Mouse (Mus musculus) layer of hippocampus, adult 9-11 months (tissue): ENCODE measurements around the gene Nkx6-1.

Experiments used
- DNase-seq: peaks from one replicate; pipeline ENCODE4 v3.0.0; 2022

Gene Nkx6-1

DNA sequence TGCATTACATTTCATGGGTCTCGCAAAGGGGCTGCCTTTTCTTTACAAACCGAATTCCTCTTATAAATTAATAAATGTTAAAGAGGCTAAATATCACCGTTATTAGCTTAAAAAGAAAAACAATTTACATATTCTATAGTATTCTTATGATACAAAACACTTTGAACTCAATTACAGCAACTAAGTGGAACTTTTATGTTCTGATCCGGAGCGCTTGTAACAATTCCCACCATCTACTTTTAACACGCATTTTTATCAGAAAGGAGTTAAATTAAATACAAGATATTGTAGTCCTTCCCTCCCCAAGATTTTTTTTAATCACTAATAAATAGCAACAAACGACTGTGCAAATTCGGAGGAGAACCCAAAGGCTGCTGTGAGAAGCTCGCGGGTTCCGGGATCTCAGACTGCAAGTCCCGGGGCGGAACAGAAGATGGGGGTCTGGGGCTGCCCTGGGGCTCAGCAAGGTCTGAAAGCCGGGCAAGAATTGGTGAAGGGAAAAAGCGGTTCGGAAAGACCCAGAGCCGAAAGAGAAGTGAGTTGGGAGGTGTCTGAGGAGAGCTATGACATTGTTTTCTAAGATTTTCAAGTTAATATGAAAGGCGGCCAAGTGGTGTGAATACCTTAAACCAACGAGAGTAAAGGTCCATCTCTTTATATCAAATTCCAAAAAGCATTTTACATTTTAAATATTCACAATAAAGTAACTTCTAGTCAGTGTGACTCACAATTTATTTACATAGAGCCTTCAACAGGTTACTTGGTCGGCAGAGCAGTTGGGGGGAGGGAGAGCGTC is 6.4 kb downstream of the Nkx6-1 start:
- no peak for DNase-seq

DNA sequence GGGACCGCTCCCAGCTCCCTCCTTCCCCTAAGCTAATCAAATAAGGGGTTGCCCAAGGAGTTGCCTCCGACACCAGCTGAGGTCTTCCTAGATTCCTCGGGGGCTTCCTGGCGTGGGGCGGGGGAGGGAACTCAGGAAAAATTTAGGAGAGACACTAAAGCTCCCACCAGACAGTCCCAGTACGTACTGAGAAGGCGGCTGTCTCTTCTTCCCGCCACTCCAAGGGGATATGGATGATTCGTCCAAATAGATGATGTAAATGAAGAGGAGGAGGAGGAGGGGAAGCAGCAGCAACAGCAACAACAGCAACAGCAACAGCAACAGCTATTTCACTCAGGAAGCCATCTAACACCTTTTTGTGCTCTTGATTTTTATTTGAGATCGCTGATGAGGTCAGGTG is 7.1 kb downstream of the Nkx6-1 start:
- no peak for DNase-seq

DNA sequence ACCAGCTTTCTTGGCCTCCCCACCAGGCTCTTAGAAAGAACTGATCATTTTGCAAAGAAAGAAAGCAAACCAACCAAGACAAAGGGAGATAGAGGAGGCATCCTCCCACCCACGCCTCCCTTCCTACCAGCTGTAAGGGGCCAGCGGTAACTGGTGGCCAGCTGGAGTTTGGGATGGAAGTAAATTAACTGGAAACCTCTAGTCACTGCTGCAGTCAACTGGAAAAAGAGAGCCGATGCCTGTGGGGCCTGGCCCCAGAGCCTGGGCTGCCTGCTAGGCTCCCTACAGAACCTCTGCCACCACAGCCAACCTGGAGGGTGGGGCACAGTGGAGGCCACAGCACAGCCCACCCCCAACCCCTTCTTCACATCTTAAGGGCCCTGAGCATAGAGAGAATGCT is 8.7 kb downstream of the Nkx6-1 start:
- DNase-seq, result no peak

DNA sequence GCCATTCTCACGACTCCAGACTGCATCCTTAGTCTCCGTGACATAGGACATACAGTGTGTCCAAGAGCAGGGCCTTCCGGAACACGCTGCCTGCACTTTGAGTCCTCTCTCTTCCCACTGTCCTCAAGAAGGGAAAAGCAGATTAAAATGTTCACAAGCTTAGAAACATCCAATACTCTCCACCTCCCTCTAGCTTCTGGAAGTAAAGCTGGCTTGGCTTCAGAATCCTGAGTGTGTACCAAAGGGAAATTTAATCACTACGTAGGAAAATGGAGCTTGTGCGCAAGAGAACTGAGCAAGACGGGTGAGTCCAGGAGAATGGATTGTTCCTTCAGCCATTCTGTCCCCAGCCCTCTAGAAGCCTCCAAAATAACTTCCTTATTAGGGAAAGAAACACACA is 9.4 kb downstream of the Nkx6-1 start:
- no peak for DNase-seq

DNA sequence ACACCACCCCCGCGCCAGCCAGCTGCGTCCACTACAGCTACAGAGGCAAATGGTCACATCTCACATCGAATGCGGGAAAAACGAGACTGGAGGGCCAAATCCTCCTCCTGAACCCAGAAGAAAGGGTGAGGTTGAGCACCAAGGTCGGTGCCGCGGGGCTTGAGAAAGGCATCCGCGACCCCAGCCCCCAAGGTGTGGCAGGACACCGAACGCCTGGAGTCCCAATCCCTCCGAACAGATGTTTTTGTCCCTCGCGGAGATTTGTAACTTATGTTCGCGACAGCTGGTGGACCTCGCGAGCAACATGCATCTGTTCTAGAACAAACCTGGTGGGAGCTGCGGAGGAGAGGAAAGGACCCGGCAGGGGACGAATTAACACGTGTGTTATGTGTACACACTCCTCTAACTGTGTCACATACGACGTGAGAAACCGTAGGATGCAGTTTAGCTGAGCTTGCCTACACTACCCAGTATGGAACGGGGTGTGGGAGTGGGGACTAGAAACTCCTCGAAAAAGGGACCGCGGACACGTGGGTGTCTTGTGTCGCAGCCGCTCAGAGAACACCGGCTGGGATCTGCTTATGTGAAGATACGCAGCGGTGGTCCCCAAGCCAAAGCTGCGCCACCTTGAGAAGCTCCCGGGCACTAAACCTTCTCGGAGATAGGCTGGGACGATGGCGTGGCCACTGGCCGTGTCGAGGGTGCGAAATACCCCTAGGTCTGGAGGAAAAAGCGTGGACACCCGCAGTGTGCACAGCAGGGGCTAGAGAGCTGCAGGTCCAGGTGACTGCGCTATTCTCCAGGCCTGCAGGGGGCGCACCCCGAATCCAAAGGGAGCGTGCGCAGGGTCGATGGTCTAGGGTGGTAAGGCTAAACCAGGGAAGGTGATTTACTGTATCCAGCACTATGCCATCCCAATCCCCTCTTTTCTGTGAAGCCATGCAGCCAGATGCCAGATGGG is 16.8 kb downstream of the Nkx6-1 start:
- no peak for DNase-seq

DNA sequence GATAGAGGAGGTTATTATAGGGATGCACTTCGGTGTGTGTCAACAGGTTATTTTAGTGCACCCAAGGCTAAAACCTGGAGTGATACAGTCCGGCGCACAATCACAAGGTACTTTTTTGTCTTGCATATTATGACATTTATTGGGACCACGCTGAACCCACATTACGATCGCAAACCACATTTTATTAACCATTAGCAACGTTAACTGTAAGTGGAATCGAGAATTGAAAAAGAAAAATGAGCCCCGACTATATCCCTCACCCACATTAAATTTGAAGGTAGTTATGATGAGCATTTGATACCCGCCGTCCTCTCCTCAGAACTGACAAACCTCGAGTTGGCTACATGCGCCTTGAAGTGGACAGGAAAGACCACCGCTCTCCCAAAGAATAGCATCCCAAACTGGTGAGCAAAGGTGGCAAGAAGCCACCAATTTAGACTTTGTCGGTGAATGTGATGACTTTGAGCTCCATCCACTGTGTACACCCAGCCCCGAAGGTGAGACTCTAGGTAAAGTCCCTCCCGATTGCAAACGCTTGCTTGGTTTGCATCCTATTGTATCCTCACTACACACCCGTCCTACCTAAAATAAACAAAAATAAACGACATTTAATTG is 17.7 kb downstream of the Nkx6-1 start:
- no peak for DNase-seq

DNA sequence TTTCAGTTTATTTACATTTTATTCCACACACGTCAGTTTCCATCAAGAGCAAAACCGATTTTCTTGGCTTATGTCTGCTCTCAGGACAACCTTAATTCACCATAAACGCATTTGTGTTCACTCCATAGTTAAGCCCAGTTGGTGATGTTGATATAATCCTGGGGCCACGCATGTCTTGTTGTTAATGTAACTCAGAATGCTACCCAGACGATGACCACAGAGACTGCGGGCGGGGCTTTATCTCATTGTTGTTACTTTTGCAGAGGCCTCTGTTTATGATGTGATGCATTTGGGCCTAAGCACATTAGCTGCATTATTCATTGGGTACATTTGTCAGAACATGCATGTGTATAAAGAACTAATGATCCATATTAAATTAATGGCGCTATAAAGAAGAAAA is 19.7 kb downstream of the Nkx6-1 start:
- DNase-seq, result no peak

DNA sequence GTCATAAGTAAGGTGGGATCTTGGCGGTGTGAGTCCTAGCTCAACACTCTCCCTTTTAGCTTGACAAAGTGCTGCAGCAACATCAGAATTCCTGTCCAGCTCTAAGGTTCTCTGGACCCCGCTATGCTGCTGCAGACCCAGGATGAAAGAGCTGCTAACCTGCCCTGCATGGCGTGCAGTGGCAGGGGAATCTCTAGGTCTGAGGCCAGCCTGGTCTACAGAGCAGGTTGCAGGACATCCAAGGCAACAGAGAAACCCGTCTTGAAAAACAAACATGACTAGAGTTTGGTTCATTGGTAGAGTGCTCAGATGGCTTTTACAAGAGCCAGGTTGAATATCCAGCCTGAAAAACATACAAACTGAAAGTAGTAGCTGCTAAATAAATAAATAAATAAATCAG is 26.7 kb downstream of the Nkx6-1 start:
- no peak for DNase-seq
